Mouse (Mus musculus) testis, adult 2 months (tissue): ENCODE measurements around the gene Epsti1.

Experiments
- CTCF ChIP-seq: fragments of 200-500 bp; IDR thresholded peaks from 2 replicates; pipeline ENCODE4 v1.5.1; 2012; ENCODE audit warnings: low read depth, mild to moderate bottlenecking, inconsistent platforms, low read length, moderate library complexity; ENCODE audit not compliant: control insufficient read depth, insufficient read depth, insufficient replicate concordance
- POLR2A ChIP-seq: fragments of 200-500 bp; IDR thresholded peaks from 2 replicates; pipeline ENCODE4 v1.6.1; 2012; ENCODE audit warnings: low read depth, mild to moderate bottlenecking, inconsistent platforms, low read length, moderate library complexity; ENCODE audit not compliant: control insufficient read depth

- no peak for TF ChIP-seq CTCF
- no peak for TF ChIP-seq POLR2A
These were observed 21.4 kb upstream of the Epsti1 start for GRCm38 (mm10) chr14:77882669-77883068.
